In genomic region chr2:58521621-58522020, GRCm38 (mm10) we compare ENCODE assay signal across 22 mouse cellular contexts. TPM values are rescaled to one million over a fixed set of nuclear protein-coding genes. Genes with fewer than 3 reads are reported as not detected.
DNase-seq lines count a peak whose midpoint lies in the region; ATAC-seq and TF ChIP-seq lines count a peak whose summit lies in the region.
"Had no signal": no experiment of that assay in that cellular context is flagged by ENCODE, and none has a peak within 500 bp of the region (broad histone marks: within the 10 kb centered on the region; RNA-seq: fewer than 3 reads in every experiment).

No protein-coding gene starts in this region.

- no peak overlapping the region for H3K4me3 ChIP-seq in heart, embryonic 12.5 days
- no peak overlapping the region for H3K4me3 ChIP-seq in liver, adult 2 months (ENCODE audit: insufficient read depth, low read depth, low read length)
- H3K4me3 ChIP-seq in liver, postnatal 0 days (ENCODE audit: low read depth, low read length): no peak overlapping the region
- H3K4me3 ChIP-seq in stomach, postnatal 0 days (ENCODE audit: low read depth, low read length): no peak overlapping the region
- H3K4me3 ChIP-seq: embryonic facial prominence, embryonic 12.5 days; hindbrain, embryonic 15.5 days; liver, embryonic 12.5 days; midbrain, embryonic 15.5 days had no signal

- no peak overlapping the region for H3K9ac ChIP-seq in heart, embryonic 12.5 days
- no peak overlapping the region for H3K9ac ChIP-seq in liver, adult 2 months (ENCODE audit: low read depth, low read length)
- H3K9ac ChIP-seq in liver, postnatal 0 days (replicated peaks): no peak overlapping the region
- H3K9ac ChIP-seq in stomach, postnatal 0 days (ENCODE audit: low read length): no peak overlapping the region
- H3K9ac ChIP-seq: embryonic facial prominence, embryonic 12.5 days; hindbrain, embryonic 15.5 days; liver, embryonic 12.5 days; midbrain, embryonic 15.5 days had no signal

- peak; percentile 49 to 63 for DNase-seq in cerebellum, postnatal 10 days
- DNase-seq in cerebellum, adult 8-10 months: no peak
- no peak for DNase-seq in heart, postnatal 36 days
- DNase-seq in liver, adult 2 months (ENCODE audit: extremely low read depth, low read depth, low spot score): peak; percentile 59
- no peak for DNase-seq in liver, postnatal 0 days
- DNase-seq in stomach, postnatal 0 days (ENCODE audit: low spot score): no peak
- DNase-seq: adrenal gland, postnatal 10 days; retina, postnatal 1 day; right cerebral cortex, postnatal 4 days; thymus, postnatal 4 days had no signal

- no peak for ATAC-seq in heart, embryonic 12.5 days (ENCODE audit: insufficient number of reproducible peaks, low FRiP score)
- no peak for ATAC-seq in liver, postnatal 0 days
- ATAC-seq in stomach, postnatal 0 days (ENCODE audit: low FRiP score, low TSS enrichment): no peak
- ATAC-seq: intestine, postnatal 0 days; liver, embryonic 12.5 days; midbrain, embryonic 15.5 days had no signal

- no peak overlapping the region for H3K4me2 ChIP-seq in heart, embryonic 12.5 days
- no peak overlapping the region for H3K4me2 ChIP-seq in liver, postnatal 0 days (ENCODE audit: low read depth, low read length)
- no peak overlapping the region for H3K4me2 ChIP-seq in stomach, postnatal 0 days (replicated peaks; ENCODE audit: low read depth)
- H3K4me2 ChIP-seq: embryonic facial prominence, embryonic 12.5 days; hindbrain, embryonic 15.5 days; liver, embryonic 12.5 days; midbrain, embryonic 15.5 days had no signal

- peaks cover 77% of the 10 kb centered on the region for H3K4me1 ChIP-seq in heart, embryonic 12.5 days (replicated peaks)
- H3K4me1 ChIP-seq in liver, adult 2 months (ENCODE audit: control insufficient read depth, insufficient read depth, low read length): peaks cover 10% of the 10 kb centered on the region
- no peaks in the 10 kb centered on the region; the same call in 1 of the 2 replicates for H3K4me1 ChIP-seq in liver, postnatal 0 days (ENCODE audit: insufficient read depth)
- H3K4me1 ChIP-seq in stomach, postnatal 0 days (replicated peaks; ENCODE audit: control insufficient read depth, insufficient read depth): no peaks in the 10 kb centered on the region; the same call in 1 of the 2 replicates
- H3K4me1 ChIP-seq: midbrain, embryonic 15.5 days had no signal

- no peaks in the 10 kb centered on the region for H3K36me3 ChIP-seq in heart, embryonic 12.5 days
- no peaks in the 10 kb centered on the region; the same call in 1 of the 2 replicates for H3K36me3 ChIP-seq in liver, adult 2 months (ENCODE audit: control insufficient read depth, insufficient read depth, low read length)
- H3K36me3 ChIP-seq in liver, postnatal 0 days (replicated peaks; ENCODE audit: insufficient read depth, low read length): no peaks in the 10 kb centered on the region
- H3K36me3 ChIP-seq in stomach, postnatal 0 days (ENCODE audit: control insufficient read depth, insufficient read depth, low read length): no peaks in the 10 kb centered on the region
- H3K36me3 ChIP-seq: embryonic facial prominence, embryonic 12.5 days; hindbrain, embryonic 15.5 days; liver, embryonic 12.5 days; midbrain, embryonic 15.5 days had no signal

- no peaks in the 10 kb centered on the region for H3K9me3 ChIP-seq in heart, embryonic 12.5 days (replicated peaks)
- no peaks in the 10 kb centered on the region for H3K9me3 ChIP-seq in liver, postnatal 0 days (ENCODE audit: low read length)
- no peaks in the 10 kb centered on the region for H3K9me3 ChIP-seq in stomach, postnatal 0 days (ENCODE audit: control insufficient read depth, low read length)
- H3K9me3 ChIP-seq: embryonic facial prominence, embryonic 12.5 days; hindbrain, embryonic 15.5 days; liver, embryonic 12.5 days; midbrain, embryonic 15.5 days had no signal

- TF ChIP-seq EP300 in liver, postnatal 0 days (IDR thresholded peaks at IDR 0.05; ENCODE audit: low read depth): no peak
- TF ChIP-seq EP300 in stomach, postnatal 0 days (optimal IDR thresholded peaks at IDR 0.05): no peak

- 80% methylated on average over 6 of the region's 6 CpGs for WGBS in heart, embryonic 12.5 days
- 63% methylated on average over 6 of the region's 6 CpGs for WGBS in liver, adult 2 months
- 75% methylated on average over 6 of the region's 6 CpGs for WGBS in liver, postnatal 0 days (ENCODE audit: insufficient replicate concordance)
- WGBS in stomach, postnatal 0 days: 82% methylated on average over 6 of the region's 6 CpGs

- no peak for TF ChIP-seq POLR2A in liver, adult 2 months (IDR thresholded peaks at IDR 0.05; ENCODE audit: extremely low read depth, insufficient read depth, low read length)

- no peak for TF ChIP-seq CTCF in liver, adult 2 months (IDR thresholded peaks at IDR 0.05; ENCODE audit: low read depth, low read length)
- no peak for TF ChIP-seq CTCF in liver, postnatal 0 days (IDR thresholded peaks at IDR 0.05; ENCODE audit: low read depth)
- TF ChIP-seq CTCF in stomach, postnatal 0 days (IDR thresholded peaks at IDR 0.05; ENCODE audit: low read depth): no peak

- no peaks in the 10 kb centered on the region for H3K27me3 ChIP-seq in heart, embryonic 12.5 days (replicated peaks)
- H3K27me3 ChIP-seq in liver, adult 2 months (ENCODE audit: control insufficient read depth, insufficient read depth, low read length): no peaks in the 10 kb centered on the region
- H3K27me3 ChIP-seq in liver, postnatal 0 days (ENCODE audit: insufficient read depth, low read length): no peaks in the 10 kb centered on the region
- H3K27me3 ChIP-seq in stomach, postnatal 0 days (ENCODE audit: control insufficient read depth, insufficient read depth, low read length): no peaks in the 10 kb centered on the region
- H3K27me3 ChIP-seq: embryonic facial prominence, embryonic 12.5 days; hindbrain, embryonic 15.5 days; liver, embryonic 12.5 days; midbrain, embryonic 15.5 days had no signal

- intact Hi-C loops in heart, postnatal 36 days (cut with DNase I): no loop called here

- peak overlapping the region; percentile 1; the same call in 1 of the 2 replicates for H3K27ac ChIP-seq in heart, embryonic 12.5 days (ENCODE audit: poor library complexity, severe bottlenecking)
- no peak overlapping the region for H3K27ac ChIP-seq in liver, adult 2 months (replicated peaks; ENCODE audit: insufficient read depth, low read depth, low read length)
- no peak overlapping the region for H3K27ac ChIP-seq in liver, postnatal 0 days (ENCODE audit: low read depth)
- H3K27ac ChIP-seq in stomach, postnatal 0 days (replicated peaks): no peak overlapping the region
- H3K27ac ChIP-seq: embryonic facial prominence, embryonic 12.5 days; hindbrain, embryonic 15.5 days; liver, embryonic 12.5 days; midbrain, embryonic 15.5 days had no signal

- H3K79me2 ChIP-seq in liver, adult 2 months (ENCODE audit: control insufficient read depth, insufficient read depth, low read length): peaks cover 41% of the 10 kb centered on the region

RNA-seq across cellular contexts. Expression of gene Acvr1, which starts 45.3 kb away (rescaled TPM):
- polyA plus RNA-seq in heart, embryonic 12.5 days (2016; fragmentation: Nextera tagmentation; extraction: Ambion mirVana): 11.6 and 12.0 TPM in 2 replicates
- 10 to 100 TPM; 16.0 to 16.8 TPM for total RNA-seq in heart, postnatal 36 days (2021)
- 8.4 and 9.0 TPM in 2 replicates for total RNA-seq in liver, adult 2 months (2014; rRNA removed)
- 4.3 and 5.7 TPM in 2 replicates for polyA plus RNA-seq in liver, adult 2 months (2012; rRNA removed)
- polyA plus RNA-seq in liver, postnatal 0 days (2015; fragmentation: Nextera tagmentation; extraction: Ambion mirVana): 2.7 and 2.8 TPM in 2 replicates
- polyA plus RNA-seq in stomach, postnatal 0 days (2015; fragmentation: Nextera tagmentation; extraction: Ambion mirVana): 5.0 and 5.1 TPM in 2 replicates

RNA-seq across cellular contexts. Expression of gene Upp2, which starts 45.5 kb away (rescaled TPM):
- 7.0 and 8.0 TPM in 2 replicates for polyA plus RNA-seq in heart, embryonic 12.5 days (2016; fragmentation: Nextera tagmentation; extraction: Ambion mirVana)
- total RNA-seq in heart, postnatal 36 days (2021): 1 to 10 TPM; 2.7 to 5.0 TPM
- total RNA-seq in liver, adult 2 months (2014; rRNA removed): 1,501 and 1,754 TPM in 2 replicates
- 105 and 134 TPM in 2 replicates for polyA plus RNA-seq in liver, adult 2 months (2012; rRNA removed)
- polyA plus RNA-seq in liver, postnatal 0 days (2015; fragmentation: Nextera tagmentation; extraction: Ambion mirVana): 45.7 and 55.8 TPM in 2 replicates
- 5.2 and 6.1 TPM in 2 replicates for polyA plus RNA-seq in stomach, postnatal 0 days (2015; fragmentation: Nextera tagmentation; extraction: Ambion mirVana)

RNA-seq across cellular contexts. Expression of gene Gm17409, which starts 51.7 kb away (rescaled TPM):
- not detected in 2 replicates for polyA plus RNA-seq in heart, embryonic 12.5 days (2016; fragmentation: Nextera tagmentation; extraction: Ambion mirVana)
- not detected for total RNA-seq in heart, postnatal 36 days (2021)
- not detected in 2 replicates for total RNA-seq in liver, adult 2 months (2014; rRNA removed)
- not detected in 2 replicates for polyA plus RNA-seq in liver, adult 2 months (2012; rRNA removed)
- not detected in 2 replicates for polyA plus RNA-seq in liver, postnatal 0 days (2015; fragmentation: Nextera tagmentation; extraction: Ambion mirVana)
- polyA plus RNA-seq in stomach, postnatal 0 days (2015; fragmentation: Nextera tagmentation; extraction: Ambion mirVana): not detected in 2 replicates
- total RNA-seq: adrenal gland, postnatal 10 days; common myeloid progenitor, adult 5-6 weeks; layer of hippocampus, postnatal 25 days; left cerebral cortex, postnatal 25 days; megakaryocyte progenitor cell, adult 5-6 weeks had no signal
- polyA plus RNA-seq: embryonic facial prominence, embryonic 12.5 days; hindbrain, embryonic 15.5 days; intestine, postnatal 0 days; kidney, embryonic 16.5 days; liver, embryonic 12.5 days; lung, embryonic 16.5 days; midbrain, embryonic 15.5 days had no signal

Comparison
In these comparisons a context has a peak if more than half of its experiments do, and no peak if none do; other contexts are left out.
1. DNase-seq: peak in cerebellum, postnatal 10 days (2 of 2) and liver, adult 2 months (single experiment); none in cerebellum, adult 8-10 months (single experiment), heart, postnatal 36 days (0 of 2), liver, postnatal 0 days (single experiment) and stomach, postnatal 0 days (single experiment).